Mouse (Mus musculus) forebrain, embryonic 11.5 days (tissue): Measurements from ENCODE around the gene Srsf1. TPM values are rescaled to one million over a fixed set of nuclear protein-coding genes. Genes with fewer than 3 reads are reported as not detected.

Experiments used
- ATAC-seq: fragments of 200-750 bp; cut with Nextera tagmentation; replicated peaks from 2 replicates; pipeline ENCODE4 v1.8.0; 2017; ENCODE audit warnings: moderate TSS enrichment; ENCODE audit not compliant: low FRiP score
- DNase-seq: peaks from one replicate; pipeline ENCODE4 v3.0.0-alpha.2; 2017; ENCODE audit warnings: low spot score
- H3K27ac ChIP-seq: fragments of 300-500 bp; sonication (generic); 2 replicates; pipeline ENCODE4 v1.5.1; 2014; ENCODE audit warnings: low read depth, low read length
- H3K27me3 ChIP-seq: fragments of 300-500 bp; sonication (generic); 2 replicates; pipeline ENCODE4 v1.6.1; 2014; ENCODE audit warnings: mild to moderate bottlenecking, low read length, mixed read lengths; ENCODE audit not compliant: control insufficient read depth, insufficient read depth
- H3K36me3 ChIP-seq: fragments of 300-500 bp; sonication (generic); 2 replicates; pipeline ENCODE4 v1.6.1; 2014; ENCODE audit warnings: mild to moderate bottlenecking, low read length, moderate library complexity, mixed read lengths; ENCODE audit not compliant: control insufficient read depth, insufficient read depth
- H3K4me1 ChIP-seq: fragments of 300-500 bp; sonication (generic); replicated peaks from 2 replicates; pipeline ENCODE4 v1.6.1; 2014; ENCODE audit warnings: low read length, mixed read lengths; ENCODE audit not compliant: control insufficient read depth, insufficient read depth
- H3K4me2 ChIP-seq: fragments of 300-500 bp; sonication (generic); 2 replicates; pipeline ENCODE4 v1.6.1; 2014; ENCODE audit warnings: low read depth, mild to moderate bottlenecking, low read length, moderate library complexity, mixed read lengths; ENCODE audit not compliant: severe bottlenecking
- H3K4me3 ChIP-seq: fragments of 300-500 bp; sonication (generic); 2 replicates; pipeline ENCODE4 v1.5.1; 2014; ENCODE audit warnings: low read depth, low read length
- H3K9ac ChIP-seq: fragments of 300-500 bp; sonication (generic); 2 replicates; pipeline ENCODE4 v1.6.1; 2014; ENCODE audit warnings: low read length
- H3K9me3 ChIP-seq: fragments of 300-500 bp; sonication (generic); 2 replicates; pipeline ENCODE4 v1.6.1; 2016; ENCODE audit warnings: low read length, mixed read lengths; ENCODE audit not compliant: control insufficient read depth
- WGBS: fragments of 180-500 bp; shearing (Covaris S2); extraction: QIAGEN DNeasy Blood & Tissue Kit; methylation state at CpG from one replicate; pipeline ENCODE4 v1.1.7; 2014; 5-methylcytosine and 5-hydroxymethylcytosine counted together
- polyA plus RNA-seq: library from polyadenylated mRNA; unstranded; fragments of >200 nt; fragmentation: Nextera tagmentation; extraction: Ambion mirVana; gene quantifications from 2 replicates; pipeline ENCODE4 v1.2.1, GENCODE M21; 2014

Gene Srsf1
- polyA plus RNA-seq, 1 experiment from 2014 or later, result 563 TPM

DNA sequence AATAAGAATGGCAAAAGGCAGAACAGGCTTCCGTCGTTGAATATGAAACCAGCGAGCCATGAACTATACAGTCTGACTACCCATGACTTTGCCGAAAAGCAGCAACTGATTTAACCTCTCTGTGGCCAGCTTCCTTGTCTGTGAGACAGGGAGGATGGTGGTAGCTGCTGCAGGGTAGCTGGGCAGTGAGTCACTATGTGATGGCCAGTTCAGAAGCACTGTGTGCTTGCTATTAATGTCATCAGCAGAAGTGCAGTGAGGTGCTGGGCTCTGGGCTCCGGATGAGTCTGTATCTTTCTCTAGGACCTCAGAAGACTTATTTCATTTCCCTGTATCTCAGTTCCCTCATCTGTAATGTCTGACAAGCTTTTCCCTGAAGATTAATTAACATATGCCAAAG, 43.1 kb downstream of the Srsf1 start:
- WGBS, result 83% methylated on average over 5 of the region's 5 CpGs
- no peak overlapping the region for H3K9ac ChIP-seq

DNA sequence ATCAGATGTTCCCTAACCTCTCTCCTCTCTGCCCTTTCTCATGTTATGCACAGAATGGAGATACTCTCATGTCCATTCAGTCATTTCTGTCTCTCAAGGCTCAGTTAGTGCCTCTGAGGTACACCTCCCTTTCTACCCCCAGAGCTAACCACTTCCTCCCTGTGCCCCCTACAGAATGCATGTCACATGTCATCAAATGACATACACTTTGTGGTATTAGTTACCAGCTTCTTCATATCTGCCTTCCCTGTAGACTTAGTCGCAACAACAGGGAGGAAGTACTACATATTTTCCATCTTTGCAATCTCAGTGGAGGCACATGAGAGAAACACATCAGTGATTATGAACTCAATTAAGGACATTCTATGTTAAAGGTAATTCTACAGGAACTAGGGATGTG, 44.8 kb downstream of the Srsf1 start:
- ATAC-seq, result no peak
- no peak for DNase-seq
- H3K27ac ChIP-seq, result no peak overlapping the region
- no peak overlapping the region for H3K4me3 ChIP-seq
- no peaks in the 10 kb centered on the region for H3K9me3 ChIP-seq
- no peak overlapping the region for H3K9ac ChIP-seq
- WGBS, result 83% methylated on average over 1 of the region's 1 CpGs
- no peaks in the 10 kb centered on the region for H3K27me3 ChIP-seq
- H3K4me1 ChIP-seq, result 0 out of 2 replicates have a peak, but pooled peaks cover 2% of the 10 kb centered on the region
- no peak overlapping the region for H3K4me2 ChIP-seq
- H3K36me3 ChIP-seq, result no peaks in the 10 kb centered on the region

More for the DNA sequence above, 43.1 kb downstream of the Srsf1 start:
- H3K4me1 ChIP-seq, result peaks cover 9% of the 10 kb centered on the region
- H3K27me3 ChIP-seq, result no peaks in the 10 kb centered on the region
- H3K4me2 ChIP-seq, result no peak overlapping the region
- ATAC-seq, result no peak
- H3K27ac ChIP-seq, result no peak overlapping the region
- no peak for DNase-seq
- no peaks in the 10 kb centered on the region for H3K9me3 ChIP-seq
- no peaks in the 10 kb centered on the region for H3K36me3 ChIP-seq
- no peak overlapping the region for H3K4me3 ChIP-seq

DNA sequence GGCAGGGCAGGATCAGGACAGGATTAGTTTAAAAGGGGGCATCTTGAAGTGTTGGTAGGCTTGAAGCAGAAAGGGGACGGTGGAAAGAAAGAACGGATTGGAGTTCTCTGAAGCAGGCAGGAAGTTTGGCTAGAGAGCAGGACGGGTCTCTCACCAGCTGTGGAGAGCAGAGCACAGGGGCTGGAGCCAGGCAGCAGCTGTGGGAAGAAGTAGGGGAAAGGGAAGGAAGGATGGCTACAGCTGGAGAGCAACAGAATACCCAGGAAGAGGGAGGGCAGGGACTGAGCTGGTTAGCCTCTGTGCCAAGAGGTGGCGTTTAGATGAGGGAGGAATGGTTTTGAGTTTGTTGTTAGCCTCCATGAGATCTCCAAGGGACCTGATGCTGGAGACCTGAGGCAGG, 50.0 kb downstream of the Srsf1 start:
- no peaks in the 10 kb centered on the region for H3K9me3 ChIP-seq
- H3K36me3 ChIP-seq, result no peaks in the 10 kb centered on the region
- no peak for ATAC-seq
- WGBS, result 23% methylated on average over 4 of the region's 4 CpGs
- H3K9ac ChIP-seq, result no peak overlapping the region
- H3K4me2 ChIP-seq, result no peak overlapping the region
- DNase-seq, result no peak
- no peaks in the 10 kb centered on the region; the same call in 1 of the 2 replicates for H3K27me3 ChIP-seq
- no peak overlapping the region for H3K4me3 ChIP-seq
- H3K4me1 ChIP-seq, result peaks cover 17% of the 10 kb centered on the region; the same call in 1 of the 2 replicates
- H3K27ac ChIP-seq, result no peak overlapping the region

DNA sequence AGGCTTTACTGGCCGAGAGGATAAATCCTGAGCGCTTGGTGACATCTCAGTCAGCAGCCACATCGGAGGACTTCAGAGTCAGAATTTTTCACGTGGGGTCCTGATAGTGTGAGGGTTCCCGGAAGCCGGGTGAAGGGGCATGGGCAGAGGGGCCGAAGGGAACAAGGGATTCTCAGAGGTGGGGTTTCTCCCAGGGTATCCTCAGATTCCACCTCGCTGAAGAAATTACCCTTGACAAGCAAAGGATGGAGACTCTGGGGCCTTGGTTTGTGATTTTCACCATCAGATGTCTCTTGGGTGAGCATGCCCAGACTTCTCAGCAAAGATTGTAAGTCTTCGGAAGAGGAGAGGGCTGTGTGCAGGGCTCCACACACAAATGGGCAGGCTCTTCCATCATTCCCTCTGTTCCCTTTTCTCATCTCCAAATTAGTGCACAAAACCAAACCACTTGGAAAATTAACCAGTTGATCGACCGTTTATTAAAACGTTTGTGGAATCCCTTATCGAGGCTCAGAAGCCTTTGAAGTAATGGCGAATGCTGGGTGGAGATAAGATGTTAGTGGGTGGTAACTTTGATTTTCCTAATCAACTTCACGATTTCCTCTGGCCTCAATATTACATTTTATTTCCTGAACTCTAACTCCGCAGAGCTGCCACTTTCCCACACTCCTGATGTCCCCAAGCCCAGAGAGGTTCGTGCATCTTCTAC, 51.0 kb downstream of the Srsf1 start, which contains the start of gene Cuedc1:
TSS of gene Cuedc1 (plus strand) at position 38 of the 709 bp plus-strand sequence.
- peak within 1 kb of the TSS; percentile 86 for H3K4me2 ChIP-seq
- ATAC-seq, result no peak

DNA sequence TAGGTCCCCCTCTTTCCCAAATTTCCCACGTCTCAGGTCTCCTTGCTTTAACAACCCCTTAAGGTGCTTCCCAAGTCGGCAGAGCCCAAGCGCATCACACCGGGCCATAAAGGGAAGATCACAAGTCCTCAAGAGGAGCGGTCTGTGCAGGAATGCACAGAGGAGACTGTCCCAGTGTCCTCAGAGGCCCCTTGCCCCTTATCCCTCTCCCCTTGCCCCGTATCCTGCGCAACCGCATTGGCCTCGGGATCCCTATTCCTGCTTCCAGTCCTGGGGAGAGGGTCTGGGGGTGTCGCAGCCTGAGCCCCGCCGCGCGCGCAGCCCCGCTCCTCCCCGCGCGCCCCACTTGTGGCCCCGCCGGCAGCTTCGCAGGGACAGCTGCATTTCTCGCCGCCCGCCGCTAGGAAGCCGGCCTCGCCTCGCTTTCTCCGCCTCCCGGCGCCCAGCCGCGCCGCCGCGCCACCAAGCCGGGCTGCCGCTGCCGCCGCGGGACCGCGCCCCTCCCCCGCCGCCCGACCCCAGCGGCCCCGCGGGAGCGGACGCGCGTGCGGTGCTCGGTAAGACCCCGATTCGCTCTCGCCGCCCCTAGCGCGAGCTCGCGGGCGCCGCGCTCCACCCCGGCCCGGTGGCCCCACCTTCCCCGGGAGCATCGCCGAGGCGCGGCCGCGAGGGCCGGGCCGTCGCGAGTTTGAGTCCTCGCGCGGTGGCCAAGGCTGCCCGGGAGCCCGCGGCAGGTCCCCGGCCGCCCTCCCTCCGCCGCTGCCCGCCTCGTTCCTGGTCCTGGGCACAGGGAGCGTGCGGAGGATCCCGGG, 51.8 kb downstream of the Srsf1 start:
- Histone ChIP-seq H3K27me3 (no peaks in the 10 kb centered on the region; the same call in 1 of the 2 replicates), H3K4me1 (peaks cover 17% of the 10 kb centered on the region; the same call in 1 of the 2 replicates), H3K27ac (peak overlapping the region; percentile 88), H3K36me3 (no peaks in the 10 kb centered on the region), H3K4me2 (peak overlapping the region; percentile 86), H3K4me3 (peak overlapping the region; percentile 82), H3K9ac (peak overlapping the region; percentile 99), H3K9me3 (no peaks in the 10 kb centered on the region)
- WGBS, result under 1% methylated on average over 80 of the region's 95 CpGs
- peak; percentile 91 for DNase-seq
- ATAC-seq, result peak; percentile 77

More for the DNA sequence above, 51.0 kb downstream of the Srsf1 start, which contains the start of gene Cuedc1:
- Histone ChIP-seq H3K27ac (0 out of 2 replicates have a peak within 1 kb of the TSS, but pooled peaks have one; percentile 88), H3K4me1 (peaks cover 17% of the 10 kb centered on the region; the same call in 1 of the 2 replicates), H3K36me3 (no peaks in the 10 kb centered on the region), H3K27me3 (no peaks in the 10 kb centered on the region; the same call in 1 of the 2 replicates), H3K9ac (peak within 1 kb of the TSS; percentile 99), H3K9me3 (no peaks in the 10 kb centered on the region), H3K4me3 (peak within 1 kb of the TSS; percentile 82)
- 27% methylated on average over 17 of the region's 17 CpGs for WGBS
- DNase-seq, result no peak

DNA sequence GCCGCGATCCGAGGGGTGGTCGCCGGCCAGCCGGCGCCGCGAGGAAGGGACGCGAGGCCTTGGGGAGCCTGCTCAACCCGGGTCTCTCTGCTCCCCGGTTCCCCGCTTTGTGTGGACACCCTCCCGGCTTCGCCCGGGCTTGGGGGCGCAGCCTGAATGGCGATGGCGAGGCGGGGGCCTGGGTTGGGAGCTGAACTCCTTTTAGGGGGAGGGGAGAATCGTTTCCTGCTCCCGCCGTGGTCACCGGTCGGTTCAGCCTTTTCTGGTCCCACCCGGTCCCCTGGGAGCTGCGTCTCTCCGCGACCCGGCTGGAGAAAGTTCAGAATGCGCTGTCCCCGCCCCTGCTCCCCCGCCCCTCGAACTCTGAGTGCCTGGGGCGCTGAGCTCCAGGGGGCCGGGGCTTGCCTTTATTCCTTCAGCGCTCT, 52.4 kb downstream of the Srsf1 start:
- peaks cover 17% of the 10 kb centered on the region; the same call in 1 of the 2 replicates for H3K4me1 ChIP-seq
- DNase-seq (peak; percentile 79), ATAC-seq (peak; percentile 70)
- no peaks in the 10 kb centered on the region for H3K36me3 ChIP-seq
- H3K9ac ChIP-seq, result peak overlapping the region; percentile 99
- H3K27ac ChIP-seq, result peak overlapping the region; percentile 88
- H3K4me3 ChIP-seq, result peak overlapping the region; percentile 82
- peak overlapping the region; percentile 86 for H3K4me2 ChIP-seq
- under 1% methylated on average over 38 of the region's 38 CpGs for WGBS
- H3K9me3 ChIP-seq, result no peaks in the 10 kb centered on the region
- H3K27me3 ChIP-seq, result no peaks in the 10 kb centered on the region; the same call in 1 of the 2 replicates

DNA sequence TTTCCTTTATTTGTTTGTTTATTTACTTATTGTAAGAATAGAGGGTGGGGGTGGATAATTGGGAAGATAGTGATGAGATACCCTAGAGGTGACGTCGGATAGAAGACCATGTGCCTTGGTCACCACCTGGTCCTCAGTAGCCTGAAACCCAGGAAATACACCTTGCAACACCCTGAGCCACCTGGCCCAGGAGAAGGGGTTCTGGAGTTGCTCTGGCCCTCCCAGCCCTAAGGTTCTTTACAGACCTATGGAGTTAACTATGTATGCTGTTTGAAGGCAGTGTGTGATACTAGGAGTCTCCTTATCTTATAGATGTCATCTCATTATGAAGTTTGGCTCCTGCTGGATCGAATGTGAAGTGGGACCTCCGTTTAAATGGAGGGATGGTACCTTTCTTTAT, 53.0 kb downstream of the Srsf1 start:
- H3K9ac ChIP-seq, result peak overlapping the region; percentile 99
- H3K9me3 ChIP-seq, result no peaks in the 10 kb centered on the region
- H3K27ac ChIP-seq, result no peak overlapping the region
- no peak for DNase-seq
- peak overlapping the region; percentile 86 for H3K4me2 ChIP-seq
- H3K27me3 ChIP-seq, result no peaks in the 10 kb centered on the region; the same call in 1 of the 2 replicates
- H3K4me1 ChIP-seq, result peaks cover 17% of the 10 kb centered on the region; the same call in 1 of the 2 replicates
- H3K36me3 ChIP-seq, result no peaks in the 10 kb centered on the region
- peak overlapping the region; percentile 82 for H3K4me3 ChIP-seq
- ATAC-seq, result no peak
- WGBS, result 34% methylated on average over 4 of the region's 4 CpGs
